Mouse (Mus musculus) E14TG2a.4 (cell line): Measurements from ENCODE around the gene Galnt18.

Experiments
- H3K27me3 ChIP-seq: 2 replicates; pipeline ENCODE4 v1.6.1; 2014; ENCODE audit warnings: low read length, control low read depth; ENCODE audit not compliant: insufficient read depth
- H3K36me3 ChIP-seq: 2 replicates; pipeline ENCODE4 v1.6.1; 2014; ENCODE audit warnings: low read length, control low read depth; ENCODE audit not compliant: insufficient read depth
- H3K4me1 ChIP-seq: replicated peaks from 2 replicates; pipeline ENCODE4 v1.6.1; 2014; ENCODE audit warnings: low read depth, low read length, control low read depth
- H3K4me3 ChIP-seq: replicated peaks from 2 replicates; pipeline ENCODE4 v1.5.1; 2014; ENCODE audit warnings: mild to moderate bottlenecking, low read length
- H3K9me3 ChIP-seq: 2 replicates; pipeline ENCODE4 v1.6.1; 2014; ENCODE audit warnings: low read length, control low read depth
- CTCF ChIP-seq: conservative IDR thresholded peaks from 2 replicates; pipeline ENCODE4 v1.5.1; 2014; ENCODE audit warnings: low read length
- NANOG ChIP-seq: IDR thresholded peaks from 2 replicates; pipeline ENCODE4 v1.6.1; 2014; ENCODE audit warnings: borderline replicate concordance, low read length, mixed read lengths
- POU5F1 ChIP-seq: IDR thresholded peaks from 2 replicates; pipeline ENCODE4 v1.6.1; 2014; ENCODE audit warnings: low read length, borderline replicate concordance

Galnt18 gene

DNA sequence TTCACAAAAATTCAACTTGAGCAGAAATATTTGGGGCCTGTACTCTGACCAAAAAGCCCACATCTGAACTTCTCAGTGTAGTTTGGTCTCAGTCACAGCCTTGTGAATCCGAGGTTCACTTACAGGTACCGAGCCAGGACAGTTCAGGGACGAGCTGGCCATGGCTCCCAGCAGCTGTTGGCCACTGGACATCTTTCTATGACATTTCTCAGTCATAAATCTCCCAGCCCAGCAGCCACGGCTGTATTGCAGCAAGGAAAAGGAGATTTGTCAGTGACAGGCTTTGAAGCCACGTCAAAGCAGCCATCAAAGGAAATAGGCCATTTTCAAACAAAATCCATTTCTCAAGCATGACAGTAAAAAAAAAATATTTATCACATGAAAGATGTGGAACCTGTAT, 154.0 kb downstream of the Galnt18 start:
- H3K36me3 ChIP-seq: no peaks in the 10 kb centered on the region
- TF ChIP-seq NANOG (no peak), CTCF (no peak), POU5F1 (no peak)
- no peaks in the 10 kb centered on the region for H3K9me3 ChIP-seq
- H3K4me3 ChIP-seq: no peak overlapping the region
- H3K4me1 ChIP-seq: no peaks in the 10 kb centered on the region
- H3K27me3 ChIP-seq: 0 out of 2 replicates have a peak, but pooled peaks cover 1% of the 10 kb centered on the region

DNA sequence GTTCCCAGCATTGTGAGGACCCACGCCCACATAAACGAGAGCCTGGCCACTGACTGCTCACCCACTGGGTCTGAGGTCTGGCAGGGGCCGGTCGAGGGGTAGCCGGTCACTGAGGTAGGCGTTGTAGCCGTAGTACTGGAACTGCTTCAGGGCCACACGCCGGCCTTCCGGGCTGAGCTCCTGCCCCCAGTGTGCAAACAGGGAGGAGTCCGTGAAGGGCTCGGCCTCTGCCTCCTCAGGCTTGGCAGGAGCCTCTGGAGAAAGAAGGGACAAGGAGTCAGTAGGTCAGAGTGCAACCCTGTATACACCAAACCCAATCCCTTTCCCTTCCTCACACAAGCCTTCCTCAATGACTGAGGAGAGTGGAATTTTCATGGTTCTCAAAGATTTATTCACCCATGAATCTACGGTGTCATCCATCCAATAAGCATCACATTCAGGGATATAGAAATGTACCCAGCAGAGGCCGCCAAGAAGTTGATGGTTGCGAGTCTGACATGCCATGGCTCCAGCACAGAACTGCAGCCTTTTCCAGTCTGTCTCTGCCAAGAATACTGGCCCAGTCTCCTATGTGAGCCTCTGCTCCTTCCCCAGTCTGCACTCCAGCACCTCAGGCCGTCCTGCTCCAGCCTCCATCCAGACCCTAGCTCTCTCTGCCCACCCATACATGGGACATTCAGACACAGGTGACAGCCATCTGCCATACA, 163.4 kb downstream of the Galnt18 start:
- Histone ChIP-seq H3K36me3 (no peaks in the 10 kb centered on the region), H3K4me3 (no peak overlapping the region), H3K27me3 (no peaks in the 10 kb centered on the region), H3K9me3 (no peaks in the 10 kb centered on the region), H3K4me1 (no peaks in the 10 kb centered on the region)
- TF ChIP-seq POU5F1 (no peak), CTCF (no peak)

DNA sequence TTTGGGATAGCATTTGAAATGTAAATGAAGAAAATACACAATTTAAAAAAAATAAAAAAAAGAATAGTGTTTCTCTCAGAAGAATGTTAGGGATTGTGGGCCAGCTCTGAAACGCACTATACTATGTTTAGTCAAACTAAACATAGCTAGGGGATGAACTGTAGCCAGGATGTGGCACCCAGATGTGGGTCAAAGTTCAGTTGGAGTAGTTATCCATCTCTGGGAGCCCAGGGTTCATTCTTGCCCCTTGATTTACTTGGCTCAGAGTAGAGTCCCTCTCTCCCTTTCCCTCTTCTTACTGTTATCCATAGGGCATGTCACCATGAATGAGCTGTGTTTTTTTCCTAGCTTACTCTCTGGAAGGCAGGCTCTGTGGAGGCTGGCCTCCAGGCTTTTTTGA, 165.3 kb downstream of the Galnt18 start:
- no peaks in the 10 kb centered on the region for H3K36me3 ChIP-seq
- no peaks in the 10 kb centered on the region for H3K4me1 ChIP-seq
- H3K9me3 ChIP-seq: no peaks in the 10 kb centered on the region
- no peak overlapping the region for H3K4me3 ChIP-seq
- no peak for TF ChIP-seq POU5F1
- TF ChIP-seq CTCF: no peak
- no peak for TF ChIP-seq NANOG
- no peaks in the 10 kb centered on the region for H3K27me3 ChIP-seq

DNA sequence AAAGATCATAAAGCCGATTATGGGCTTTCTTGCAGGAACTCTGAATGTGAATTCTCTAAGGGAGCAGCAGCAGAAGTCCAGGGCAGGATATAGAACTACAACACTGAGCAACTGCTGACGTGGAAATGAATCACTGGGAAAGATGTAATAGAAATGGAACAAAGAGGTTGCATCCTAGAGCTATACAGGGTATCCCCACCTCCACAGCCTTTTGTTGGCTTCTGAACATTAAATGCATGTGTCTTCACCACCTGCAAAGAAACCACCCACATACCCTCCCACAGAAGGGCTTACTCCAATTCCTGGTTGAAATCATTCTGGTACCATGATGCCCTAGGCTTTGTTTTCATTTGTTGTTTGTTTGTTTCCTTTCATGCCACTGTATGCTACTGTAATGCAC, 172.3 kb downstream of the Galnt18 start:
- TF ChIP-seq NANOG: no peak
- TF ChIP-seq POU5F1: no peak
- TF ChIP-seq CTCF: no peak
- H3K27me3 ChIP-seq: no peaks in the 10 kb centered on the region
- no peak overlapping the region for H3K4me3 ChIP-seq
- H3K36me3 ChIP-seq: no peaks in the 10 kb centered on the region
- no peaks in the 10 kb centered on the region for H3K4me1 ChIP-seq
- no peaks in the 10 kb centered on the region for H3K9me3 ChIP-seq

DNA sequence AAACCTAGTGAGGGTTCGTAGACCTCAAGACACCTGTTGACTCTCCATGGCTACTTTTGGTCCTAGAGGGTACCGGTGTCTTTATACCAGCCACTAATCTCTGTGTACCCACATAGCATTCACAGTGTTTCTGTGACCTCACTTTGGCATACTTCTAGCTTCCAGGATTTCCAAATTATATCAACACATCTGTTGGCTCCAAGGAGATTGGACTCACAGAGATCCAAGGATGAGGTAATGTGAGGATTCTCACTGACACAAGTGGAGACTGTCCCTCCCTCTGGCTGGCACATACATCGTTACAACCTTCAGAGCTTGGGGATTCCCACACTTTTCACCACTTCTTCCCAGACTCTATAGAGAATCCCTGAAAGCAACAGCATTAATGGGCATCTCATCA, 173.7 kb downstream of the Galnt18 start:
- Histone ChIP-seq H3K36me3 (no peaks in the 10 kb centered on the region), H3K27me3 (no peaks in the 10 kb centered on the region), H3K4me1 (no peaks in the 10 kb centered on the region)

DNA sequence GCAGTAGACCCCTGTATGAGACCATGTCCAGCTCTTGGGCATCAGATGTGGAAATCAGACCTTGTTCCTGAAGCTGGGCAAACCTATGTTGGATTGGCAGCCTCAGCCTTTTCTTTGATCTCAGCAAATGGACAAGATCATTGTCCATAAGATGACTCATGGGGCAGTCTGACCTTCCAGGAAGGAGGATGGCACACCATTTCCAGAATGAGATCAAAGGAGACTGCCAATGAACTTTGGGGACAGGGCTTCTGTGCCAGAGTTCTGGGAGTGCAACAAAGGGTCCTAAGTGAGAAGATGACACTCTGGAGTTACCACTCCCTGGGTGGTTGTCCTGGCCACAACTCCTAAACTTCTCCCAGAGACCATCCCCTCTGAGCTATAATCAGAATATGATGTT, 174.1 kb downstream of the Galnt18 start:
- Histone ChIP-seq H3K4me1 (peaks cover 3% of the 10 kb centered on the region; the same call in 1 of the 2 replicates), H3K9me3 (no peaks in the 10 kb centered on the region), H3K36me3 (no peaks in the 10 kb centered on the region), H3K4me3 (no peak overlapping the region), H3K27me3 (no peaks in the 10 kb centered on the region)
- TF ChIP-seq POU5F1 (no peak), CTCF (no peak), NANOG (no peak)

More for the DNA sequence above, 173.7 kb downstream of the Galnt18 start:
- Histone ChIP-seq H3K9me3 (no peaks in the 10 kb centered on the region), H3K4me3 (no peak overlapping the region)
- TF ChIP-seq CTCF (no peak), NANOG (no peak)

DNA sequence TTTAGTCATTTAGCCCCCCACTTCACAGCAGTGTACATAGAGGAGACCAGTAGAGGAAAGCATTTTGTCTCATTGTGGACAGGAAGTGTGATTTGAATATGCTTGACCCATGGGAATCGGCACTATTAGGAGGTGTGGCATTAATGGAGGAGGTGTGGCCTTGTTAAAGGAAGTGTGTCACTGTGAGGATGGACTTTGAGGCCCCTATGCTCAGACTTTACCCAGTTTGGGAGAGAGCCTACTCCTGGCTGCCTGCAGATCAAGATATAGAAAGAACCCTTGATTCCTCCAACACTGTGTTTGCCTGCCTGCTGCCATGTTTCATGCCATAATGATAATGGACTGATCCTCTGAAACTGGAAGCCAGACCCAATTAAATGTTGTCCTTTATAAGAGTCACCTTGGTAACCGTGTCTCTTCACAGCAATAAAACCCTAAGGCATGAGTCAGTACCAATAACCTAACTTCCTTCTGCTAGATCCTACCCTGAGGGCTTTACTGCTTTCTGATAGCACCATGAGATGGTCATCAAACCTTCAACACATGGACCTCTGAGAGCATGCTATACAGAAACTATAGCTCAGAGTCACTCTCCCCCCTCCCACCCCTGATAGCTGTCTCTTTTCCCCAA, 175.1 kb downstream of the Galnt18 start:
- Histone ChIP-seq H3K4me1 (peaks cover 6% of the 10 kb centered on the region; the same call in 1 of the 2 replicates), H3K4me3 (no peak overlapping the region), H3K36me3 (no peaks in the 10 kb centered on the region), H3K27me3 (no peaks in the 10 kb centered on the region), H3K9me3 (no peaks in the 10 kb centered on the region)
- TF ChIP-seq NANOG (no peak), POU5F1 (no peak), CTCF (no peak)

DNA sequence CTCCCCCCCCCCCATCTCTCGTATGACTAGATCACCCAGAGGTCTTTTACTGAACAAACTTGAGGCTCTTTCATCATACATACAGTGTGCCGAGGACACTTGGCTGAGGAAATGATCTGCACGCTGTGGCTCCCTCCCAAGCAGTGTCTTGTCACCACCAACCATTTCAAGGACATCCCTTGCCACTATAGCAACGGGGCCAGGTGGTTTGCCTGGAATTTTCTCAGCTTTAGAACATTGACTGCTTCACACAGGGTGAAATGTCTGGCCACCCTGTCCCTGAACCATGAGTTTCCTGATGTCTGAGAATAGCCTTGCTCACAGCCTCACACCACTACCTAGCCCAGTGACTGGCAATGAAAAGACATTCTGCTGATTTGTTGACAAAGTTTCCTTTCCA, 176.6 kb downstream of the Galnt18 start:
- Histone ChIP-seq H3K9me3 (no peaks in the 10 kb centered on the region), H3K4me3 (no peak overlapping the region), H3K27me3 (no peaks in the 10 kb centered on the region), H3K4me1 (peaks cover 6% of the 10 kb centered on the region; the same call in 1 of the 2 replicates), H3K36me3 (no peaks in the 10 kb centered on the region)
- TF ChIP-seq NANOG: no peak
- no peak for TF ChIP-seq CTCF
